Mouse (Mus musculus) ES-E14 (cell line): ENCODE measurements at regions not wholly inside any gene's neighbourhood (a gene's known extent, or its start where the extent isn't known, plus 50 kb on each side); places are given as distances from the start of the nearest gene placed in this dataset.

Source experiments
- CHD2 ChIP-seq: IDR thresholded peaks from 2 replicates; pipeline ENCODE4 v1.6.1; 2014; ENCODE audit warnings: mild to moderate bottlenecking, low read depth, low read length, inconsistent platforms
- HCFC1 ChIP-seq: IDR thresholded peaks from 2 replicates; pipeline ENCODE4 v1.6.1; 2012; ENCODE audit warnings: low read length, inconsistent platforms, borderline replicate concordance; ENCODE audit not compliant: insufficient read depth
- MAFK ChIP-seq: IDR thresholded peaks from 2 replicates; pipeline ENCODE4 v1.6.1; 2014; ENCODE audit warnings: mild to moderate bottlenecking, low read depth, low read length, inconsistent platforms; ENCODE audit not compliant: insufficient read depth
- ZC3H11A ChIP-seq: IDR thresholded peaks from 2 replicates; pipeline ENCODE4 v1.6.1; 2012; ENCODE audit warnings: low read depth, mild to moderate bottlenecking, inconsistent platforms, low read length, borderline replicate concordance

- TF ChIP-seq HCFC1 (no peak), ZC3H11A (no peak), CHD2 (no peak), MAFK (no peak)
Observed at GRCm38 (mm10) chr3:151639431-151640111, 110.2 kb downstream of the Ifi44 start.
